Comparison of ENCODE assay signal across 12 mouse cellular contexts in genomic region chr7:44494681-44495080, GRCm38 (mm10). TPM values are rescaled to one million over a fixed set of nuclear protein-coding genes. Genes with fewer than 3 reads are reported as not detected.
DNase-seq lines count a peak whose midpoint lies in the region; ATAC-seq lines count a peak whose summit lies in the region.
"Had no signal": no experiment of that assay in that cellular context is flagged by ENCODE, and none has a peak within 500 bp of the region (broad histone marks: within the 10 kb centered on the region; RNA-seq: fewer than 3 reads in every experiment).

No protein-coding gene starts in this region.

- H3K4me1 ChIP-seq in forebrain, embryonic 10.5 days: peaks cover 26% of the 10 kb centered on the region
- peaks cover 24% of the 10 kb centered on the region for H3K4me1 ChIP-seq in forebrain, embryonic 16.5 days (replicated peaks; ENCODE audit: control insufficient read depth, insufficient read depth, low read length)
- peaks cover 45% of the 10 kb centered on the region for H3K4me1 ChIP-seq in megakaryocyte, embryonic 14.5 days
- peaks cover 42% of the 10 kb centered on the region for H3K4me1 ChIP-seq in hindbrain, embryonic 13.5 days (replicated peaks)
- peaks cover 27% of the 10 kb centered on the region for H3K4me1 ChIP-seq in midbrain, embryonic 15.5 days

- H3K27me3 ChIP-seq in forebrain, embryonic 10.5 days (ENCODE audit: poor library complexity, severe bottlenecking): peaks cover 9% of the 10 kb centered on the region; the same call in 1 of the 2 replicates
- H3K27me3 ChIP-seq in forebrain, embryonic 16.5 days (replicated peaks; ENCODE audit: control insufficient read depth, insufficient read depth, low read length): no peaks in the 10 kb centered on the region; the same call in 1 of the 2 replicates
- H3K27me3 ChIP-seq in megakaryocyte, embryonic 14.5 days (replicated peaks): peaks cover 6% of the 10 kb centered on the region
- H3K27me3 ChIP-seq in hindbrain, embryonic 13.5 days: 0 out of 2 replicates have a peak, but pooled peaks cover 3% of the 10 kb centered on the region
- H3K27me3 ChIP-seq in midbrain, embryonic 15.5 days (replicated peaks): no peaks in the 10 kb centered on the region
- H3K27me3 ChIP-seq: Patski had no signal

- no peak for DNase-seq in forebrain, embryonic 10.5 days (ENCODE audit: extremely low spot score, low spot score)
- no peak for DNase-seq in frontal cortex, postnatal 25 days (ENCODE audit: low spot score in 2 of 2)
- DNase-seq: B cell, adult 2 months; kidney, adult 2 months had no signal

- WGBS in forebrain, embryonic 10.5 days: 96% methylated on average over 12 of the region's 12 CpGs
- WGBS in forebrain, embryonic 16.5 days: 92% methylated on average over 12 of the region's 12 CpGs
- WGBS in hindbrain, embryonic 13.5 days: 95% methylated on average over 12 of the region's 12 CpGs
- WGBS in midbrain, embryonic 15.5 days: 93% methylated on average over 12 of the region's 12 CpGs

- peak overlapping the region; percentile 76; the same call in 1 of the 2 replicates for H3K4me3 ChIP-seq in forebrain, embryonic 10.5 days
- H3K4me3 ChIP-seq in forebrain, embryonic 16.5 days (replicated peaks; ENCODE audit: low read length): no peak overlapping the region
- H3K4me3 ChIP-seq in megakaryocyte, embryonic 14.5 days (replicated peaks): peak overlapping the region; percentile 19
- H3K4me3 ChIP-seq in hindbrain, embryonic 13.5 days: 0 out of 2 replicates have a peak overlapping the region, but pooled peaks have one; percentile 5
- no peak overlapping the region for H3K4me3 ChIP-seq in midbrain, embryonic 15.5 days

- no peak overlapping the region for H3K4me2 ChIP-seq in forebrain, embryonic 16.5 days (ENCODE audit: low read length)
- peak overlapping the region; percentile 85 for H3K4me2 ChIP-seq in hindbrain, embryonic 13.5 days
- H3K4me2 ChIP-seq in midbrain, embryonic 15.5 days: peak overlapping the region; percentile 74; the same call in 1 of the 2 replicates

- no peak for ATAC-seq in forebrain, embryonic 16.5 days
- no peak for ATAC-seq in megakaryocyte, adult 5-6 weeks (ENCODE audit: poor library complexity, severe bottlenecking)
- ATAC-seq in hindbrain, embryonic 13.5 days (ENCODE audit: low FRiP score): no peak
- ATAC-seq in midbrain, embryonic 15.5 days (replicated peaks): no peak
- no peak for ATAC-seq in activated CD4-positive, CD25-positive, alpha-beta regulatory T cell, adult 4 months
- ATAC-seq: Patski had no signal

- H3K36me3 ChIP-seq in forebrain, embryonic 10.5 days (replicated peaks): peaks cover 55% of the 10 kb centered on the region
- H3K36me3 ChIP-seq in forebrain, embryonic 16.5 days (ENCODE audit: control insufficient read depth, insufficient read depth): peaks cover 16% of the 10 kb centered on the region
- H3K36me3 ChIP-seq in megakaryocyte, embryonic 14.5 days (replicated peaks; ENCODE audit: low read length): peaks cover 52% of the 10 kb centered on the region
- H3K36me3 ChIP-seq in hindbrain, embryonic 13.5 days: peaks cover 46% of the 10 kb centered on the region
- peaks cover 29% of the 10 kb centered on the region for H3K36me3 ChIP-seq in midbrain, embryonic 15.5 days (replicated peaks)

- no peaks in the 10 kb centered on the region for H3K9me3 ChIP-seq in forebrain, embryonic 10.5 days
- no peaks in the 10 kb centered on the region for H3K9me3 ChIP-seq in forebrain, embryonic 16.5 days (ENCODE audit: control insufficient read depth, low read length)
- H3K9me3 ChIP-seq in megakaryocyte, embryonic 14.5 days: no peaks in the 10 kb centered on the region
- no peaks in the 10 kb centered on the region for H3K9me3 ChIP-seq in hindbrain, embryonic 13.5 days
- H3K9me3 ChIP-seq in midbrain, embryonic 15.5 days: no peaks in the 10 kb centered on the region
- H3K9me3 ChIP-seq: heart, embryonic 15.5 days had no signal

- no peak overlapping the region for H3K27ac ChIP-seq in forebrain, embryonic 10.5 days
- H3K27ac ChIP-seq in forebrain, embryonic 16.5 days (ENCODE audit: low read length): no peak overlapping the region
- H3K27ac ChIP-seq in hindbrain, embryonic 13.5 days: no peak overlapping the region
- H3K27ac ChIP-seq in midbrain, embryonic 15.5 days: no peak overlapping the region
- H3K27ac ChIP-seq: heart, embryonic 15.5 days had no signal

- H3K9ac ChIP-seq in forebrain, embryonic 16.5 days (replicated peaks; ENCODE audit: low read depth, low read length): no peak overlapping the region
- H3K9ac ChIP-seq in hindbrain, embryonic 13.5 days: peak overlapping the region; percentile 93; the same call in 1 of the 2 replicates
- H3K9ac ChIP-seq in midbrain, embryonic 15.5 days: no peak overlapping the region

RNA-seq across cellular contexts. Expression of gene Emc10, which starts 1.6 kb away (rescaled TPM):
- 95.8 and 96.9 TPM in 2 replicates for polyA plus RNA-seq in forebrain, embryonic 10.5 days (2016; fragmentation: Nextera tagmentation; extraction: Ambion mirVana)
- polyA plus RNA-seq in forebrain, embryonic 16.5 days (2015; fragmentation: Nextera tagmentation; extraction: Ambion mirVana): 120 and 127 TPM in 2 replicates
- 156 and 185 TPM in 2 replicates for polyA plus RNA-seq in megakaryocyte, embryonic 14.5 days (2012; ENCODE audit: insufficient read depth, low replicate concordance)
- total RNA-seq in megakaryocyte, adult 5-6 weeks (2015): 42.4 and 47.4 TPM in 2 replicates
- total RNA-seq in megakaryocyte, adult 5-6 weeks (2017): 23.1 and 27.4 TPM in 2 replicates
- polyA plus RNA-seq in hindbrain, embryonic 13.5 days (2015; fragmentation: Nextera tagmentation; extraction: Ambion mirVana): 121 and 126 TPM in 2 replicates
- 145 and 162 TPM in 2 replicates for polyA plus RNA-seq in midbrain, embryonic 15.5 days (2015; fragmentation: Nextera tagmentation; extraction: Ambion mirVana)
- polyA plus RNA-seq in activated CD4-positive, CD25-positive, alpha-beta regulatory T cell, adult 4 months (2017; shearing (Covaris generic)): 10 to 100 TPM; 23.7 to 25.6 TPM

RNA-seq across cellular contexts. Expression of gene Fam71e1, which starts 1.7 kb away (rescaled TPM):
- polyA plus RNA-seq in forebrain, embryonic 10.5 days (2016; fragmentation: Nextera tagmentation; extraction: Ambion mirVana): 15.1 and 15.8 TPM in 2 replicates
- polyA plus RNA-seq in forebrain, embryonic 16.5 days (2015; fragmentation: Nextera tagmentation; extraction: Ambion mirVana): 22.2 and 28.9 TPM in 2 replicates
- 2.1 and 9.0 TPM in 2 replicates for polyA plus RNA-seq in megakaryocyte, embryonic 14.5 days (2012; ENCODE audit: insufficient read depth, low replicate concordance)
- 1.7 and 2.0 TPM in 2 replicates for total RNA-seq in megakaryocyte, adult 5-6 weeks (2015)
- 0.12 TPM in 1 of 2 replicates, not detected in the other for total RNA-seq in megakaryocyte, adult 5-6 weeks (2017)
- polyA plus RNA-seq in hindbrain, embryonic 13.5 days (2015; fragmentation: Nextera tagmentation; extraction: Ambion mirVana): 32.2 and 37.4 TPM in 2 replicates
- polyA plus RNA-seq in midbrain, embryonic 15.5 days (2015; fragmentation: Nextera tagmentation; extraction: Ambion mirVana): 30.1 and 36.6 TPM in 2 replicates
- polyA plus RNA-seq in activated CD4-positive, CD25-positive, alpha-beta regulatory T cell, adult 4 months (2017; shearing (Covaris generic)): 1 to 10 TPM; 3.3 to 4.0 TPM

RNA-seq across cellular contexts. Expression of gene Josd2, which starts 26.9 kb away (rescaled TPM):
- 74.9 and 78.5 TPM in 2 replicates for polyA plus RNA-seq in forebrain, embryonic 10.5 days (2016; fragmentation: Nextera tagmentation; extraction: Ambion mirVana)
- polyA plus RNA-seq in forebrain, embryonic 16.5 days (2015; fragmentation: Nextera tagmentation; extraction: Ambion mirVana): 51.4 and 61.8 TPM in 2 replicates
- polyA plus RNA-seq in megakaryocyte, embryonic 14.5 days (2012; ENCODE audit: insufficient read depth, low replicate concordance): 191 and 466 TPM in 2 replicates
- 18.2 and 20.3 TPM in 2 replicates for total RNA-seq in megakaryocyte, adult 5-6 weeks (2015)
- 12.5 and 14.0 TPM in 2 replicates for total RNA-seq in megakaryocyte, adult 5-6 weeks (2017)
- 45.8 and 46.2 TPM in 2 replicates for polyA plus RNA-seq in hindbrain, embryonic 13.5 days (2015; fragmentation: Nextera tagmentation; extraction: Ambion mirVana)
- polyA plus RNA-seq in midbrain, embryonic 15.5 days (2015; fragmentation: Nextera tagmentation; extraction: Ambion mirVana): 38.8 and 42.2 TPM in 2 replicates
- polyA plus RNA-seq in activated CD4-positive, CD25-positive, alpha-beta regulatory T cell, adult 4 months (2017; shearing (Covaris generic)): 10 to 100 TPM; 39.9 to 67.9 TPM

RNA-seq across cellular contexts. Expression of gene Aspdh, which starts 29.5 kb away (rescaled TPM):
- polyA plus RNA-seq in forebrain, embryonic 10.5 days (2016; fragmentation: Nextera tagmentation; extraction: Ambion mirVana): 1.3 and 1.5 TPM in 2 replicates
- polyA plus RNA-seq in forebrain, embryonic 16.5 days (2015; fragmentation: Nextera tagmentation; extraction: Ambion mirVana): 2.6 and 3.7 TPM in 2 replicates
- polyA plus RNA-seq in megakaryocyte, embryonic 14.5 days (2012; ENCODE audit: insufficient read depth, low replicate concordance): not detected in 2 replicates
- not detected in 2 replicates for total RNA-seq in megakaryocyte, adult 5-6 weeks (2015)
- total RNA-seq in megakaryocyte, adult 5-6 weeks (2017): not detected in 2 replicates
- 5.6 and 6.5 TPM in 2 replicates for polyA plus RNA-seq in hindbrain, embryonic 13.5 days (2015; fragmentation: Nextera tagmentation; extraction: Ambion mirVana)
- polyA plus RNA-seq in midbrain, embryonic 15.5 days (2015; fragmentation: Nextera tagmentation; extraction: Ambion mirVana): 5.8 and 6.0 TPM in 2 replicates
- polyA plus RNA-seq in activated CD4-positive, CD25-positive, alpha-beta regulatory T cell, adult 4 months (2017; shearing (Covaris generic)): not detected
- polyA plus RNA-seq: Patski had no signal

RNA-seq across cellular contexts. Expression of gene Mybpc2, which starts 29.8 kb away (rescaled TPM):
- 0.06 and 0.12 TPM in 2 replicates for polyA plus RNA-seq in forebrain, embryonic 10.5 days (2016; fragmentation: Nextera tagmentation; extraction: Ambion mirVana)
- polyA plus RNA-seq in forebrain, embryonic 16.5 days (2015; fragmentation: Nextera tagmentation; extraction: Ambion mirVana): 0.05 and 0.12 TPM in 2 replicates
- 0.09 TPM in 1 of 2 replicates, not detected in the other for polyA plus RNA-seq in megakaryocyte, embryonic 14.5 days (2012; ENCODE audit: insufficient read depth, low replicate concordance)
- not detected in 2 replicates for total RNA-seq in megakaryocyte, adult 5-6 weeks (2015)
- not detected in 2 replicates for total RNA-seq in megakaryocyte, adult 5-6 weeks (2017)
- 0.08 and 0.18 TPM in 2 replicates for polyA plus RNA-seq in hindbrain, embryonic 13.5 days (2015; fragmentation: Nextera tagmentation; extraction: Ambion mirVana)
- polyA plus RNA-seq in midbrain, embryonic 15.5 days (2015; fragmentation: Nextera tagmentation; extraction: Ambion mirVana): 0.19 and 0.28 TPM in 2 replicates
- not detected for polyA plus RNA-seq in activated CD4-positive, CD25-positive, alpha-beta regulatory T cell, adult 4 months (2017; shearing (Covaris generic))

Comparison
In these comparisons a context has a peak if more than half of its experiments do, and no peak if none do; other contexts are left out.
1. H3K4me3 ChIP-seq: peak in forebrain, embryonic 10.5 days (single experiment), megakaryocyte, embryonic 14.5 days (single experiment) and hindbrain, embryonic 13.5 days (single experiment); none in forebrain, embryonic 16.5 days (single experiment) and midbrain, embryonic 15.5 days (single experiment).